Comparison of ENCODE assay signal across 7 mouse cellular contexts in genomic region chr14:73553122-73553696, GRCm38 (mm10). TPM values are rescaled to one million over a fixed set of nuclear protein-coding genes. Genes with fewer than 3 reads are reported as not detected.
DNase-seq lines count a peak whose midpoint lies in the region; ATAC-seq and TF ChIP-seq lines count a peak whose summit lies in the region.

No protein-coding gene starts in this region.

- no peak for TF ChIP-seq CTCF in lung, postnatal 0 days (IDR thresholded peaks at IDR 0.05)

- peak overlapping the region; percentile 85 for H3K27ac ChIP-seq in lung, postnatal 0 days (ENCODE audit: low read length)
- peak overlapping the region; percentile 74 for H3K27ac ChIP-seq in embryonic facial prominence, embryonic 13.5 days
- peak overlapping the region; percentile 98 for H3K27ac ChIP-seq in limb, embryonic 10.5 days
- H3K27ac ChIP-seq in stomach, embryonic 14.5 days (ENCODE audit: low read length), result peak overlapping the region; percentile 49

- H3K9ac ChIP-seq in lung, postnatal 0 days (replicated peaks; ENCODE audit: low read depth), result peak overlapping the region; percentile 76
- peak overlapping the region; percentile 99 for H3K9ac ChIP-seq in embryonic facial prominence, embryonic 13.5 days
- peak overlapping the region; percentile 83 for H3K9ac ChIP-seq in stomach, embryonic 14.5 days (replicated peaks; ENCODE audit: low read depth, low read length)

- no peak for TF ChIP-seq EP300 in lung, postnatal 0 days (IDR thresholded peaks at IDR 0.05)

- 1% methylated on average over 10 of the region's 10 CpGs for WGBS in lung, postnatal 0 days
- WGBS in embryonic facial prominence, embryonic 13.5 days, result 1% methylated on average over 10 of the region's 10 CpGs
- WGBS in limb, embryonic 10.5 days, result 1% methylated on average over 10 of the region's 10 CpGs
- 1% methylated on average over 10 of the region's 10 CpGs for WGBS in stomach, embryonic 14.5 days

- H3K27me3 ChIP-seq in lung, postnatal 0 days (replicated peaks; ENCODE audit: insufficient read depth, low read length), result no peaks in the 10 kb centered on the region
- no peaks in the 10 kb centered on the region for H3K27me3 ChIP-seq in embryonic facial prominence, embryonic 13.5 days
- H3K27me3 ChIP-seq in limb, embryonic 10.5 days (ENCODE audit: low read depth, poor library complexity, severe bottlenecking), result no peaks in the 10 kb centered on the region
- no peaks in the 10 kb centered on the region for H3K27me3 ChIP-seq in stomach, embryonic 14.5 days (ENCODE audit: control insufficient read depth, insufficient read depth, low read length)

- ATAC-seq in lung, postnatal 0 days, result no peak; the same call in 1 of the 2 replicates
- no peak; the same call in 1 of the 2 replicates for ATAC-seq in embryonic facial prominence, embryonic 13.5 days (ENCODE audit: insufficient number of reproducible peaks, insufficient read depth, low FRiP score, low TSS enrichment, low read depth)
- no peak; the same call in 1 of the 2 replicates for ATAC-seq in stomach, embryonic 14.5 days (ENCODE audit: insufficient number of reproducible peaks, insufficient read depth, low FRiP score, low read depth)

- no peaks in the 10 kb centered on the region for H3K9me3 ChIP-seq in lung, postnatal 0 days (ENCODE audit: low read length)
- H3K9me3 ChIP-seq in embryonic facial prominence, embryonic 13.5 days, result no peaks in the 10 kb centered on the region
- H3K9me3 ChIP-seq in limb, embryonic 10.5 days (replicated peaks), result no peaks in the 10 kb centered on the region
- H3K9me3 ChIP-seq in stomach, embryonic 14.5 days (ENCODE audit: control insufficient read depth, low read depth, low read length), result no peaks in the 10 kb centered on the region

- no peaks in the 10 kb centered on the region for H3K4me1 ChIP-seq in lung, postnatal 0 days (ENCODE audit: insufficient read depth, low read depth, low read length)
- H3K4me1 ChIP-seq in embryonic facial prominence, embryonic 13.5 days, result peaks cover 13% of the 10 kb centered on the region
- H3K4me1 ChIP-seq in limb, embryonic 10.5 days, result peaks cover 12% of the 10 kb centered on the region
- peaks cover 4% of the 10 kb centered on the region; the same call in 1 of the 2 replicates for H3K4me1 ChIP-seq in stomach, embryonic 14.5 days (ENCODE audit: control insufficient read depth, insufficient read depth, low read length)

- peak overlapping the region; percentile 82 for H3K4me2 ChIP-seq in lung, postnatal 0 days (replicated peaks; ENCODE audit: low read depth, low read length)
- peak overlapping the region; percentile 70 for H3K4me2 ChIP-seq in embryonic facial prominence, embryonic 13.5 days
- H3K4me2 ChIP-seq in stomach, embryonic 14.5 days (replicated peaks; ENCODE audit: low read depth, low read length), result peak overlapping the region; percentile 77

- H3K4me3 ChIP-seq in lung, postnatal 0 days (ENCODE audit: low read depth, low read length), result peak overlapping the region; percentile 99
- H3K4me3 ChIP-seq in embryonic facial prominence, embryonic 13.5 days, result peak overlapping the region; percentile 96
- peak overlapping the region; percentile 100 for H3K4me3 ChIP-seq in limb, embryonic 10.5 days
- H3K4me3 ChIP-seq in stomach, embryonic 14.5 days (ENCODE audit: low read depth, low read length), result peak overlapping the region; percentile 99

- H3K36me3 ChIP-seq in lung, postnatal 0 days (ENCODE audit: insufficient read depth, low read length), result no peaks in the 10 kb centered on the region
- H3K36me3 ChIP-seq in embryonic facial prominence, embryonic 13.5 days, result peaks cover 15% of the 10 kb centered on the region
- peaks cover 26% of the 10 kb centered on the region for H3K36me3 ChIP-seq in limb, embryonic 10.5 days
- H3K36me3 ChIP-seq in stomach, embryonic 14.5 days (ENCODE audit: control insufficient read depth, insufficient read depth, low read length), result 0 out of 2 replicates have a peak, but pooled peaks cover 3% of the 10 kb centered on the region

- DNase-seq in lung, postnatal 0 days (ENCODE audit: low spot score), result peak; percentile 9
- DNase-seq in lung, adult 18-20 months, result no peak
- DNase-seq in limb, embryonic 10.5 days (ENCODE audit: low spot score), result no peak
- DNase-seq in frontal cortex, adult 2 months (ENCODE audit: extremely low spot score in 1 of 2, low spot score in 1 of 2), result no peak
- DNase-seq in kidney, adult 18-20 months, result no peak

RNA-seq across cellular contexts. Expression of gene Nudt15, which starts 5.2 kb away (rescaled TPM):
- 2.5 and 2.7 TPM in 2 replicates for polyA plus RNA-seq in lung, postnatal 0 days (2015; fragmentation: Nextera tagmentation; extraction: Ambion mirVana)
- polyA plus RNA-seq in embryonic facial prominence, embryonic 13.5 days (2015; fragmentation: Nextera tagmentation; extraction: Ambion mirVana), result 5.6 and 6.3 TPM in 2 replicates
- 6.6 and 7.6 TPM in 2 replicates for polyA plus RNA-seq in limb, embryonic 10.5 days (2016; fragmentation: Nextera tagmentation; extraction: Ambion mirVana)
- polyA plus RNA-seq in stomach, embryonic 14.5 days (2014; fragmentation: Nextera tagmentation; extraction: Ambion mirVana), result 5.4 and 6.8 TPM in 2 replicates
- polyA plus RNA-seq in frontal cortex, adult 2 months (2012; rRNA removed), result 3.6 and 3.9 TPM in 2 replicates

RNA-seq across cellular contexts. Expression of gene Sucla2, which starts 28.1 kb away (rescaled TPM):
- polyA plus RNA-seq in lung, postnatal 0 days (2015; fragmentation: Nextera tagmentation; extraction: Ambion mirVana), result 80.2 and 84.7 TPM in 2 replicates
- 99.0 and 101 TPM in 2 replicates for polyA plus RNA-seq in embryonic facial prominence, embryonic 13.5 days (2015; fragmentation: Nextera tagmentation; extraction: Ambion mirVana)
- 90.6 and 102 TPM in 2 replicates for polyA plus RNA-seq in limb, embryonic 10.5 days (2016; fragmentation: Nextera tagmentation; extraction: Ambion mirVana)
- polyA plus RNA-seq in stomach, embryonic 14.5 days (2014; fragmentation: Nextera tagmentation; extraction: Ambion mirVana), result 110 and 115 TPM in 2 replicates
- 102 and 127 TPM in 2 replicates for polyA plus RNA-seq in frontal cortex, adult 2 months (2012; rRNA removed)

RNA-seq across cellular contexts. Expression of gene Med4, which starts 43.4 kb away (rescaled TPM):
- polyA plus RNA-seq in lung, postnatal 0 days (2015; fragmentation: Nextera tagmentation; extraction: Ambion mirVana), result 52.8 and 56.1 TPM in 2 replicates
- 99.4 and 103 TPM in 2 replicates for polyA plus RNA-seq in embryonic facial prominence, embryonic 13.5 days (2015; fragmentation: Nextera tagmentation; extraction: Ambion mirVana)
- polyA plus RNA-seq in limb, embryonic 10.5 days (2016; fragmentation: Nextera tagmentation; extraction: Ambion mirVana), result 120 and 123 TPM in 2 replicates
- 85.5 and 86.3 TPM in 2 replicates for polyA plus RNA-seq in stomach, embryonic 14.5 days (2014; fragmentation: Nextera tagmentation; extraction: Ambion mirVana)
- 39.8 and 43.5 TPM in 2 replicates for polyA plus RNA-seq in frontal cortex, adult 2 months (2012; rRNA removed)
